Mouse (Mus musculus) limb, embryonic 11.5 days (tissue): ENCODE data around the gene 4930451I11Rik. TPM values are rescaled to one million over a fixed set of nuclear protein-coding genes. Genes with fewer than 3 reads are reported as not detected.

ENCODE experiments used
- ATAC-seq: fragments of 200-750 bp; cut with Nextera tagmentation; 2 replicates; pipeline ENCODE4 v1.8.0; 2017; ENCODE audit warnings: low read depth; ENCODE audit not compliant: insufficient number of reproducible peaks, low FRiP score, low TSS enrichment
- DNase-seq: peaks from one replicate; pipeline ENCODE4 v3.0.0-alpha.2; 2015; ENCODE audit warnings: low spot score
- H3K27ac ChIP-seq: fragments of 300-500 bp; sonication (generic); replicated peaks from 2 replicates; pipeline ENCODE4 v1.5.1; 2014; ENCODE audit warnings: low read depth, mild to moderate bottlenecking, low read length
- H3K27me3 ChIP-seq: fragments of 300-500 bp; sonication (generic); 2 replicates; pipeline ENCODE4 v1.6.1; 2014; ENCODE audit warnings: mild to moderate bottlenecking, low read length, mixed read lengths; ENCODE audit not compliant: control insufficient read depth, insufficient read depth
- H3K36me3 ChIP-seq: fragments of 300-500 bp; sonication (generic); 2 replicates; pipeline ENCODE4 v1.6.1; 2014; ENCODE audit warnings: mild to moderate bottlenecking, low read length, moderate library complexity, mixed read lengths; ENCODE audit not compliant: control insufficient read depth, insufficient read depth
- H3K4me1 ChIP-seq: fragments of 300-500 bp; sonication (generic); 2 replicates; pipeline ENCODE4 v1.6.1; 2014; ENCODE audit warnings: low read length, mixed read lengths; ENCODE audit not compliant: control insufficient read depth, insufficient read depth
- H3K4me2 ChIP-seq: fragments of 300-500 bp; sonication (generic); 2 replicates; pipeline ENCODE4 v1.6.1; 2014; ENCODE audit warnings: low read depth, mild to moderate bottlenecking, moderate library complexity; ENCODE audit not compliant: severe bottlenecking
- H3K4me3 ChIP-seq: fragments of 300-500 bp; sonication (generic); 2 replicates; pipeline ENCODE4 v1.5.1; 2014; ENCODE audit warnings: low read depth, low read length
- H3K9ac ChIP-seq: fragments of 300-500 bp; sonication (generic); 2 replicates; pipeline ENCODE4 v1.6.1; 2014; ENCODE audit warnings: mild to moderate bottlenecking, low read length
- H3K9me3 ChIP-seq: fragments of 300-500 bp; sonication (generic); 2 replicates; pipeline ENCODE4 v1.6.1; 2016; ENCODE audit warnings: low read length; ENCODE audit not compliant: control insufficient read depth
- WGBS: fragments of 180-500 bp; shearing (Covaris S2); extraction: QIAGEN DNeasy Blood & Tissue Kit; methylation state at CpG from one replicate; pipeline ENCODE4 v1.1.7; 2014; 5-methylcytosine and 5-hydroxymethylcytosine counted together
- polyA plus RNA-seq: library from polyadenylated mRNA; unstranded; fragments of >200 nt; fragmentation: Nextera tagmentation; extraction: Ambion mirVana; gene quantifications from 2 replicates; pipeline ENCODE4 v1.2.1, GENCODE M21; 2014

Gene 4930451I11Rik
- polyA plus RNA-seq, 1 experiment from 2014 or later = not detected

DNA sequence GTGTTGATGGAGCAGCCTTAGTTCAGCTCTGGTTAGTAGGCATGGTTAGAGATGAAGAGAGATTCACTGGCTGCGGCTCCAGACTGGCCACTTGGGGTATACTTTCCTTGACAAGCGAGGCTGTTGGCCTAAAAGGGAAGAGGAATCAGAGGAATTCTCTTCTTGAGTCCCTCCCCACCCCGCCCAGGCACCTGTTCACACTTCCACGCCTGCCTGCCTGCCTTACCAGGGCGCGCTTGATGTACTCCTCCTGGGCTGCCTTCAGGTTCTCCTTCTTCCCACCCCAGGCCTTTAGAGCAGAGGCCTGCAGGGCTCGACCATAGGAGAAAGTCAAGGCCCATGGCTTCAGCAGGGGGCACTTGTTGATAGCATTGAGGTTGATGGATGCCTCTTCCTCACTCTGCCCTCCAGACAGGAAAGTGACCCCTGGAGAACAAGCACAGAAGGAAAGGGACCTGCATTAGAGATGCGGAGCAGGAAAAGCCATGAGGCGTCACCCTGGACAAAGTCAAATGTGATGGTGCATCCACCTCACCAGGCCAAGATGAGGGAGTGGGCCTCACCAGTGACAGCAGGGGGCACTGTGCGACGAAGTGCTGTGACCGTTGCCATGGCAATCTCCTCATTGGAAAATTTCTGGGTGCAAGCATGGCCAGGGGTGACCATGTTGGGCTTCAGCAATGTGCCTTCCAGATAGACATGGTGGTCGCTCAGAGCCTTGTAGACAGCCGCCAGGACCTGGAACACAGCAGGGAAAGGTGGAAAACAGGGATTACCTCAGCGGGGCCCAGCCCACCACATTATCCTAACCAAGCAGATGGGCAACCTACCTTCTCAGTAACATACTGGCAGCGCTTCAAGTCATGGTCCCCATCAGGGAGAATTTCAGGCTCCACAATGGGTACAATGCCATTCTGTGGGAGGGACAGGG lies 35.8 kb downstream of the 4930451I11Rik start:
- Histone ChIP-seq H3K36me3 (peaks cover 18% of the 10 kb centered on the region), H3K4me3 (no peak overlapping the region), H3K4me1 (peaks cover 31% of the 10 kb centered on the region), H3K9ac (no peak overlapping the region), H3K9me3 (no peaks in the 10 kb centered on the region), H3K4me2 (no peak overlapping the region), H3K27me3 (no peaks in the 10 kb centered on the region), H3K27ac (no peak overlapping the region)
- DNase-seq (no peak), ATAC-seq (no peak)
- WGBS = 86% methylated on average over 16 of the region's 16 CpGs

DNA sequence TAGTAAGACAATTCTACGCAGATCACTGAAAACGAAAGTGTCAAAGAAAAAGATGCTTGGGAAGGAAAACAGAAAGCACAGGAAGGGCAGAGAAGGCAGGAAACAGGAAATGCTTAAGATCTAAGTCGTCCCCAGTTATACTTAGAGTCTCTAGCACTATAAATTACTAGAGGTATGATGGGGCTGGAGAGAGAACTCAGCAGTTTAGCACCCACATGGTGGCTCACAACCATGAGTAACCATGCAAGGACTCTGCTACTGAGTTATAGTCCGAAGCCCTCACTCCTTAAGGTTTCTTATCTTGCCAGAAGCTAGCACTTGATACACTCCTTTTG lies 37.2 kb downstream of the 4930451I11Rik start:
- H3K4me2 ChIP-seq = no peak overlapping the region
- no peak overlapping the region for H3K4me3 ChIP-seq
- ATAC-seq = no peak
- H3K27me3 ChIP-seq = no peaks in the 10 kb centered on the region
- H3K9ac ChIP-seq = no peak overlapping the region
- H3K9me3 ChIP-seq = no peaks in the 10 kb centered on the region
- peaks cover 27% of the 10 kb centered on the region for H3K36me3 ChIP-seq
- no peak overlapping the region for H3K27ac ChIP-seq
- DNase-seq = no peak
- 78% methylated on average over 4 of the region's 4 CpGs for WGBS
- peaks cover 23% of the 10 kb centered on the region for H3K4me1 ChIP-seq

DNA sequence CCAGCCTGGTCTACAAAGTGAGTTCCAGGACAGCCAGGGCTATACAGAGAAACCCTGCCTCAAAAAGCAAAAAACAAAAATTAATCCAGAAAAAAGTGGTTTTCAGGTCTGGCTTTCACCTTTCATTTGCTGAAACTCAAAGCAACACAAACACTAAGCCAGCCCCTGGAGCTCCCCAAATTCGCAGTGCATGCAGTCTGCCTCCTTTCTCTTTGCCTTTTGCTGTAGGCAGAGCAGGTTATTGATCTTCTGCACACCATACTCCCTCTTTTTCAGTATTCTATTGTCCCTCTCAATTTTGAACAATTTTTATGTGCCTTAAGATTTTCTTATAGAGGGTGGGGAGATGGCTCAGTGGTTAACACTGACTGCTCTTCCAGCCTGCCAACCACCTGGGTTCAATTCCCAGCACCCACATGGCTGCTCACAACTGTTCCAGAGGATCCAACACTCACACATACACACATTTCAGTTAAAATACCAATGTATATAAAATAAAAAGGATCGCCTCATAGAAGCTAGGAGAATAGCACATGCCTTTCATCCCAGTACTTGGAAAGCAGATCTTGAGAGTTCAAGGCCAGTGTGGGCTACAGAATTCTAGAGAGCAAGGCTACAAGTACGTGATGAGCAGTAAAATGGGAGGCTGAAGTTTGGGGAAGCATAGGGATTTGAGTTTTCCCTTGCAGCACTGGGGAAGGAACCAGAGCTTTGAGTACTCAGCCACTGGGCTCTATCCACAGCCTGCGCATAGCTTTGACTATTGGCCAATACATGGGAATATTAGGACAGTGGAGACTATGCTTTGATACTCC lies 37.8 kb downstream of the 4930451I11Rik start:
- no peak for DNase-seq
- WGBS = 75% methylated on average over 4 of the region's 4 CpGs
- Histone ChIP-seq H3K27me3 (no peaks in the 10 kb centered on the region), H3K4me1 (peaks cover 23% of the 10 kb centered on the region), H3K9me3 (no peaks in the 10 kb centered on the region), H3K36me3 (peaks cover 31% of the 10 kb centered on the region), H3K9ac (no peak overlapping the region), H3K27ac (no peak overlapping the region), H3K4me2 (peak overlapping the region; percentile 15; the same call in 1 of the 2 replicates), H3K4me3 (no peak overlapping the region)
- no peak for ATAC-seq

DNA sequence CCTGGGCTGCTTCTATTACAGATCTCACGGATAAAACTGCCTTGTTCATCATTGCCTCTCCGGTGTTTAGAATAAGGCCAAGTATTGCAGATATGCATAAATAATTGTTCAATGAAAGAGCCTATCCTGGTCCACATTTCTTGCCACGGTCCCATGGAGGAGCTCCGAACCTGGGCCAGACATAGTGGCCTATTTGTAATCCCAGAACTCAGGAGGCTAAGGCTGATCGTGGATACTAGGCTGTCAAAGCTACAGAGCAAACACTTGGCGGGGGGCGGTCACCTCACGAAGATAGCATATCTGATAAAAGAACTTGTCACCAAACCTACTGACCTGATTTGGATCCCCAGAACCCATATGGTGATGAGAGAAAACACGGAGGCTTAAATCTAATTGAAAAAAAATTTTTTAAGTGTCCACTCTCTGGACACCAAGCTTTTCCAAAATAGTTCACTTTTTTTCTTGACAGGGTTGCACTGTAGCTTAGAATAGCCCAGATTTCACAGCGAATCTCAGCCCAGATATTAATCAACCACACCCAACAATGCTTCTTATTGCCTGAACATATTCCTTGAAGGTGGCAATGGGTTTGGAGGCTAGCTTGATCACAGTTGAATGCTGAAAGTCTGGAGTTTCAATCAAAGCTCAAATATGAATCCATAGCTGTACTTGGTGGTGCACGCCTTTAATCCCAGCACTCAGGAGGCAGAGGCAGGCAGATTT lies 38.6 kb downstream of the 4930451I11Rik start:
- H3K4me1 ChIP-seq = peaks cover 19% of the 10 kb centered on the region
- peaks cover 39% of the 10 kb centered on the region for H3K36me3 ChIP-seq
- peak overlapping the region; percentile 35; the same call in 1 of the 2 replicates for H3K9ac ChIP-seq
- WGBS = 31% methylated on average over 11 of the region's 11 CpGs
- peak overlapping the region; percentile 96 for H3K27ac ChIP-seq
- ATAC-seq = no peak; the same call in none of the 2 replicates
- H3K9me3 ChIP-seq = no peaks in the 10 kb centered on the region
- no peak for DNase-seq
- H3K27me3 ChIP-seq = no peaks in the 10 kb centered on the region
- H3K4me3 ChIP-seq = peak overlapping the region; percentile 74
- peak overlapping the region; percentile 53 for H3K4me2 ChIP-seq

DNA sequence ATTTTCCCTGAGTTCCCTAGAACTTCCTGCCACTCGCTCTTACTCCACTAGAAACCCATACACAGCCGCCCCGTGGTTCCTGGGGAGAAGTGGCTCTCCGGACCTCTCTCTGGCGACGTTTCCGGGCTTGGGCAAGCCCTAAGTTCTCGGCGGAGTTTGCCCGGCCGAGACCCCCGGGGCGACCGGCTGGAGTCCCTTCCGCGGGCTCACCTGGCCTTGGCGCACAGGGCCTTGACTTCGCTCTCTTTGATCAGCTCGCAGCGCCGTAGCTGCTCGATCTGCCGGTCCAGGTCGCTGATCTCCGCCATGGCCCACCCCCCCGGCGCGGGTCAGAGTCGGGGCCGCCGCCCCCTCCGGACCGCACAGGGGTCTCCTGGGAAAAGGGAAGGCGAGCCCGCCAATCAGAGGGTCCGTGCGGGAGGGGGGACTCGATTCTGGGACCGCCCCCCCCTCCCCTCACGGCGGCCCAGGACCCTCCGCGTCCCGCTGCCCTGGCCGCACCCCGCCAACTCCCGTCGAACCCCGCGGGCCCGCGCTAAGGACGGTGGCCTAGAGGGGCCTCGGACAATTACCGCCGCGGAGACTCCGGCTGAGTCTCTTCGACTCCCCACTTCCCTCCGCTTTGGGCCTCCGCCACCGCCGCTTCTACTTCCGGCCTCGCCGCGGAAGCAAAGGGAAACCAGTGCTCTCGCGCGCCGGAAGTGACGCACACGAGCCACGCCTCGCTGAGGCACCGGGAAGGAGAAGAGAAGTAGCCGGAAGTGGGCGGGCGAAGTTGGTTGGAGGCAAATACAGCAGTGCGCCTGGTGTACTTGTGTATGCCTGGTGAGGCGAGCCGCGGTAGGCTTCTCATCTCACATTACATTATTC lies 39.4 kb downstream of the 4930451I11Rik start, which contains the start of gene Ppp4c:
Gene Ppp4c (minus strand): TSS at position 646 of the 870 bp plus-strand sequence.
- no peaks in the 10 kb centered on the region for H3K9me3 ChIP-seq
- H3K27ac ChIP-seq = peak within 1 kb of the TSS; percentile 96
- H3K27me3 ChIP-seq = no peaks in the 10 kb centered on the region
- peak within 1 kb of the TSS; percentile 74 for H3K4me3 ChIP-seq
- H3K4me2 ChIP-seq = peak within 1 kb of the TSS; percentile 53
- under 1% methylated on average over 66 of the region's 83 CpGs for WGBS
- H3K4me1 ChIP-seq = peaks cover 11% of the 10 kb centered on the region
- H3K9ac ChIP-seq = peak within 1 kb of the TSS; percentile 85
- DNase-seq (peak; percentile 99), ATAC-seq (peak; percentile 90)
- H3K36me3 ChIP-seq = peaks cover 45% of the 10 kb centered on the region

DNA sequence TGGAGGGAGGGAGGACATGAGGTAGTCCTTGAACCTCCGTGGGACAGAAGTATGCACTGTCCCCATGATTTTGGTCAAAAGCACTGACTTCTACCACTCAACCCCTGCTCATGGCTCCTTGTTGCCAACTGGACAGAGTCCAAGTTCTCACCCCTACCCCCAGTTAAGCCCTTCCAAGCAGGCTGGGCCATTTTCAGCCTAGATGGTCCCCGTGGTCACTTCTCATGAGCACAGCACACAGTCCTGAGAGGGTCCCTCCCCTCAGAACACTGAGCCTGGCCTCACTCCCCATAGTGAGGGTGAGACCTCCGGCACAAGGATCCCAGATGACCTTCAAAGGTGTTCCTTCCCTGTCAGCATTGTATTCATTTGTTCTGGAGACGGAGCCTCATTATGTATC lies 42.3 kb downstream of the 4930451I11Rik start:
- H3K4me3 ChIP-seq = no peak overlapping the region
- H3K9me3 ChIP-seq = no peaks in the 10 kb centered on the region
- H3K36me3 ChIP-seq = peaks cover 41% of the 10 kb centered on the region
- WGBS = 94% methylated on average over 4 of the region's 4 CpGs
- H3K4me2 ChIP-seq = no peak overlapping the region
- no peaks in the 10 kb centered on the region for H3K27me3 ChIP-seq
- no peak overlapping the region for H3K9ac ChIP-seq
- DNase-seq = no peak
- ATAC-seq = no peak
- peaks cover 6% of the 10 kb centered on the region; the same call in 1 of the 2 replicates for H3K4me1 ChIP-seq
- no peak overlapping the region for H3K27ac ChIP-seq

DNA sequence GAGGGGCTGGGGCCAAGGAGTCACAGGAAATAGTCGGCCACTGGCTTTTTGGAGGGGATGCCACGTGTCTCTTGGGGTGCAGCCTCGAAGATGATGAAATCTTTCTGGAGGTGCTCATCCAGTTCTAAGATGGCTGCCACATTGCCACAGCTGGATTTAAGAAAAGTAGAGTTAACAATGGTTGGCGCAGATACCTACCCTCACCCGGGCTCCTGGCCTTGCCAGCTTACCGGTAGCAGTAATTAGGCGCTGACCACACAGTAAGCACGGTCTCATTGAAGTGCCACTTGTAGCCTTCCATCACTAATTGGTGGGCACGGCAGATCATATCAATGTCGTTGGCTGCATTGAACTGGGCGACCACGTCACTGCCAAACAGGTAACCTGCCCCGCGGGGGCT lies 45.3 kb downstream of the 4930451I11Rik start:
- WGBS = 89% methylated on average over 14 of the region's 14 CpGs
- no peak overlapping the region for H3K4me3 ChIP-seq

More for the DNA sequence above, 45.3 kb downstream of the 4930451I11Rik start:
- Histone ChIP-seq H3K27ac (no peak overlapping the region), H3K9me3 (no peaks in the 10 kb centered on the region), H3K4me2 (no peak overlapping the region), H3K36me3 (peaks cover 40% of the 10 kb centered on the region), H3K9ac (no peak overlapping the region), H3K27me3 (no peaks in the 10 kb centered on the region), H3K4me1 (peaks cover 3% of the 10 kb centered on the region; the same call in 1 of the 2 replicates)
- DNase-seq (no peak), ATAC-seq (no peak)
